Mouse (Mus musculus) left cerebral cortex, adult 2 months (tissue): ENCODE results near the gene Asap2. TPM values are rescaled to one million over a fixed set of nuclear protein-coding genes. Genes with fewer than 3 reads are reported as not detected.

Experiments
- DNase-seq, 2 experiments: peaks; one replicate each; pipeline ENCODE4 v3.0.0; 2021 to 2022; ENCODE audit warnings: low spot score in 2 of 2, mixed read lengths in 1 of 2; ENCODE audit errors: extremely low spot score in 1 of 2
- H3K27ac ChIP-seq: fragments of 200-600 bp; 2 replicates; pipeline ENCODE4 v1.8.1; 2022
- H3K4me3 ChIP-seq: fragments of 200-600 bp; 2 replicates; pipeline ENCODE4 v1.8.1; 2022
- CTCF ChIP-seq: fragments of 200-600 bp; IDR thresholded peaks from 2 replicates; pipeline ENCODE4 v1.8.1; 2022; ENCODE audit warnings: antibody characterized with exemption, mild to moderate bottlenecking, moderate library complexity
- intact Hi-C: fragments of 180-260 bp; cut with DNase I; formaldehyde crosslinking; loops from one replicate; pipeline ENCODE4 v1.15.1; 2025
- total RNA-seq, 2 experiments: library from RNA; stranded (reverse); gene quantifications; 2 replicates each; pipeline ENCODE4 v1.2.3; 2021

The Asap2 gene
- total RNA-seq, 2 experiments from 2014 or later: 41.7 TPM

DNA sequence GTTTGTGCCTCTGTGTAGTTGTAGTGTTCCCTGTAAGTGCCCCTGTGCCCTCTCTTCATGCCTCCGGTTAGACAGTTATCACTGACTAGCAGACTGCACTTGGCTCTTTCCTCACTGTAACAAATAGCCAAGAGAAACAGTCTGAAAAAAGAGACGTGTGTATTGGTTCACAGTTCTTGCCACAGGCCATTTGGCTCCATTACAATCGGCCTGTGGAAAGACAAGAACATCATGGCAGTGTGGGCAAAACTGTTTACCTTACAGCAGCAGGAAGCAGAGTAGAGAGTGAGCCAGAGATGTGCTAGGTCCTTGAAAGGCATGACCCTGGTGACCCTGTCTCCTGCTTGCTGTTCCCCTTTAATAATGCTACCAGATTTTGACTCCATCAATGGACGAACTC lies 271.3 kb downstream of the Asap2 start:
- TF ChIP-seq CTCF: no peak
- H3K27ac ChIP-seq: no peak overlapping the region
- no peak for DNase-seq
- H3K4me3 ChIP-seq: no peak overlapping the region
- intact Hi-C loops: loop anchor here (5.0 kb wide), 2 partner anchors 149 to 184 kb away; no protein-coding TSS in a partner anchor

GRCm38 (mm10) chr12:21263256-21263655 lies 273.0 kb downstream of the Asap2 start:
- TF ChIP-seq CTCF: no peak
- no peak for DNase-seq
- intact Hi-C loops: loop anchor here (5.0 kb wide), 2 partner anchors 151 to 186 kb away; no protein-coding TSS in a partner anchor
- Histone ChIP-seq H3K27ac (peak overlapping the region; percentile 34; the same call in 1 of the 2 replicates), H3K4me3 (no peak overlapping the region)

- intact Hi-C loops: loop anchor here (5.0 kb wide), 2 partner anchors 152 to 187 kb away; no protein-coding TSS in a partner anchor
- DNase-seq: no peak
- H3K27ac ChIP-seq: no peak overlapping the region; the same call in 1 of the 2 replicates
- no peak overlapping the region for H3K4me3 ChIP-seq
- TF ChIP-seq CTCF: no peak
Observed at GRCm38 (mm10) chr12:21264241-21264640, 274.0 kb downstream of the Asap2 start.

GRCm38 (mm10) chr12:21264970-21265369 lies 274.7 kb downstream of the Asap2 start:
- intact Hi-C loops: loop anchor here (5.0 kb wide), 2 partner anchors 153 to 188 kb away; no protein-coding TSS in a partner anchor
- H3K4me3 ChIP-seq: no peak overlapping the region
- TF ChIP-seq CTCF: no peak
- no peak for DNase-seq
- no peak overlapping the region for H3K27ac ChIP-seq

GRCm38 (mm10) chr12:21265501-21265900 lies 275.2 kb downstream of the Asap2 start:
- no peak for DNase-seq
- TF ChIP-seq CTCF: no peak
- Histone ChIP-seq H3K4me3 (no peak overlapping the region), H3K27ac (no peak overlapping the region)
- intact Hi-C loops: no loop called here

- Histone ChIP-seq H3K27ac (no peak overlapping the region), H3K4me3 (no peak overlapping the region)
- intact Hi-C loops: no loop called here
- peak; percentile 67 to 72 for DNase-seq
- peak; percentile 82 for TF ChIP-seq CTCF
Observed at GRCm38 (mm10) chr12:21265946-21266783, 275.9 kb downstream of the Asap2 start.

DNA sequence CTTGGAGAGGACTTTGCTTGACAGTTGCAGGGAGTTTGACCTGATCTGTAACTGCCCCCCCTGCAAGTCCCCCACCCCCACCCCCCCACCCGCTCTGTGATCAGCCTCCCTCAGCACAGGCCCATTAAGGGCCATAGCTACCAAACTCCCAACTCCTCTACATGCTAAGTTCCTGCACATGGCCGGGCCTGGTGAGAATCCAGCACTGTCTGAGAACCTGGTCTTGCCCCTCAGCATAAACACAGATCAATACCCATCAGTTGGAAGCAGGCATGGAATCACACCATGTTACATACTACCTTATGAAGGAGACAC lies 276.5 kb downstream of the Asap2 start:
- H3K27ac ChIP-seq: no peak overlapping the region
- no peak for TF ChIP-seq CTCF
- H3K4me3 ChIP-seq: no peak overlapping the region
- intact Hi-C loops: no loop called here
- no peak for DNase-seq

GRCm38 (mm10) chr12:21268083-21268616 lies 277.9 kb downstream of the Asap2 start:
- Histone ChIP-seq H3K4me3 (no peak overlapping the region), H3K27ac (no peak overlapping the region)
- DNase-seq: no peak
- intact Hi-C loops: no loop called here
- no peak for TF ChIP-seq CTCF

DNA sequence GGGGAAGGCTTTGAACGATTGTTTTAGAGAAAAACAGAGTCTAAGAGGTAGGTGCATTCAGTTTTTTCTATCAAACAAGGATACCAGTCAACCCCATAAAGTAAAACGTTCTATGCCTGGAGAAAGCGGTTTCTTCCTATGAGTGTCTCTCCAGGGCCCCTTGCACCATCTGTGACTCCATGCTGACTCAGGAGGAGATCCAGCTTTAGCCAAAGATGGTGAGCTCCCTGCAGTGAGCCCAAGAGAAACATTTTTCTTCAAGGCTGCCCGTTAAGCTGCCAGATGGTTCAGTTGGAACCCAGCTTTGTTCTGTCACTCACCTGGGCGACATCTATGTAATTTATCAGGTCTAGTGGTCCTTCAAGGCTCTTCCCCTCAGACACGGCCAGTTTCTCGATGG lies 284.2 kb downstream of the Asap2 start:
- no peak for DNase-seq
- Histone ChIP-seq H3K27ac (no peak overlapping the region), H3K4me3 (no peak overlapping the region)
- TF ChIP-seq CTCF: no peak
- intact Hi-C loops: no loop called here

GRCm38 (mm10) chr12:21277352-21277864 lies 287.1 kb downstream of the Asap2 start:
- Histone ChIP-seq H3K4me3 (no peak overlapping the region), H3K27ac (no peak overlapping the region)
- no peak for TF ChIP-seq CTCF
- intact Hi-C loops: no loop called here
- no peak for DNase-seq

GRCm38 (mm10) chr12:21284761-21285441 lies 294.6 kb downstream of the Asap2 start, which contains the start of gene Cpsf3:
TSS of gene Cpsf3 (plus strand) at chr12:21285391.
- no peak; the same call in 1 of the 2 replicates for TF ChIP-seq CTCF
- Histone ChIP-seq H3K4me3 (peak within 1 kb of the TSS; percentile 92), H3K27ac (peak within 1 kb of the TSS; percentile 94)
- DNase-seq: no peak
- intact Hi-C loops: loop anchor here (5.0 to 10.0 kb wide), 2 partner anchors 87 to 360 kb away; partner anchors contain the start of gene Adam17
